Mouse (Mus musculus) megakaryocyte, embryonic 14.5 days (primary cell): ENCODE measurements around the gene Atp8a2. TPM values are rescaled to one million over a fixed set of nuclear protein-coding genes. Genes with fewer than 3 reads are reported as not detected.

Experiments
- H3K27me3 ChIP-seq: replicated peaks from 2 replicates; pipeline ENCODE3; 2012; ENCODE audit warnings: inconsistent platforms
- H3K36me3 ChIP-seq: replicated peaks from 2 replicates; pipeline ENCODE3; 2012; ENCODE audit warnings: low read length, inconsistent platforms, mixed read lengths
- H3K4me1 ChIP-seq: 2 replicates; pipeline ENCODE4 v1.6.1; 2012; ENCODE audit warnings: inconsistent platforms
- H3K4me3 ChIP-seq: replicated peaks from 2 replicates; pipeline ENCODE3; 2012; ENCODE audit warnings: moderate library complexity, mild to moderate bottlenecking, inconsistent platforms
- H3K9me3 ChIP-seq: 2 replicates; pipeline ENCODE4 v1.6.1; 2012; ENCODE audit warnings: inconsistent platforms
- FLI1 ChIP-seq: IDR thresholded peaks from 2 replicates; pipeline ENCODE4 v1.6.1; 2012; ENCODE audit warnings: low read length, inconsistent platforms, mixed read lengths
- GATA1 ChIP-seq: IDR thresholded peaks from 3 replicates; pipeline ENCODE4 v1.6.1; 2012; ENCODE audit warnings: mixed read lengths, low read length, inconsistent platforms, borderline replicate concordance
- polyA plus RNA-seq: library from polyadenylated mRNA; stranded (reverse); fragments of >175 nt; gene quantifications from 2 replicates; pipeline ENCODE4 v1.2.3, GENCODE M21; 2012; ENCODE audit warnings: low replicate concordance; ENCODE audit not compliant: insufficient read depth

The Atp8a2 gene
- polyA plus RNA-seq, 1 experiment, result 0.02 TPM

DNA sequence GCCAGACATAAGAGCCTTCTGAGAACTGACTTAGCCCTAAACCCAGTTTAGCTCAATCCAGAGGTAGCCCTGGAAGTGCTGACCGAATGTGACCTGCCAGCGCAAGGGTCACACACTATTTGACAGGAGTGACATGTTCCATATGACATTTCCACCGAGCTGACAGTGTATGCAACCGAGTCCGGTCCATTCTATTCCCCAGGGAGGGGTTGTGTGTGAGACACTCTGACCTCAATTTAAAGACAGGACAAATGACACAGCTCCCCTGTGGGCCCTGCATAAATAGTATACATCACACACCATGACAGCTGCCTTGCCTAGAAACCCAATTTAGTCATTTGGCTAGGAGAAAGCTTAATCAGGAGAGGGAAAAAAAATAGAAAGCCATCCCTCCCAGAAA is 555.1 kb downstream of the Atp8a2 start:
- no peak for TF ChIP-seq FLI1
- no peak for TF ChIP-seq GATA1
- peaks cover 23% of the 10 kb centered on the region for H3K27me3 ChIP-seq

DNA sequence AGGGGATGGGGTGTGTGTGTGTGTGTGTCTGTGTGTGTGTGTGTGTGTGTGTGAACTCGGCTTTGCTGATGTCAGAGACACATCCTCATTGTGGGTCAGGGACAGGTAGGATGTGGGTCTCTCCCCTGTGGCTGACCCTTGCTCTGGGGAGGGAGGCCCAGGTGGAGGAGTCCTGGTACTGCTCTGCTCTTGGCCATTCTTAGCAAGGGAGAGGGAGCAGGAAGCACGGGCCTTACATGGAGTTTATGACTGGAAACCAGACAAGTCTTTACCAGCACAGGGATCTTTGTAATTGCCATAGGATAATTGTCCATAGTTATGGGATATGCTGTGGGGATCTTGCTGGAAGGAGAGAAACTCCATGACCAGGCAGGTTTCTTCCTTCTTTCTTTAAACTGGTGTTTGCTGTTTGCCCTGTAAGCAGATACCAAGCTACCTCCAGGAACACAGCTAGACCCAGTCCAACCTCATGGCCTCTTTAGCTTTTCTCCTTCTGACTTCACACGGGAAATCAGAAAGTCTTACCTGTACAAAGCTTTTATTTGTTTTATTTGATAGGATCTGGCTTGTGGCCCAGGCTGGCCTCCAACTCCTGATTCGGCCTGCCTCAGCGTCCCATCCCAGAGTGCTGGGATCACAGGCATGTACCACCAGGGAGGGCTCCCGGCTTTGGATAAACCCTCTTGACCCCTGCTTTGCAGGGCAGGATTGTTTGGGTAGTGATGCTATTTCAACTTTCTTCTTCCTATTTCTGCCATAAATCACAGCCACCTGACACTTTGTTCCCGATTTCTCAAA is 557.9 kb downstream of the Atp8a2 start:
- Histone ChIP-seq H3K36me3 (no peaks in the 10 kb centered on the region), H3K27me3 (peaks cover 16% of the 10 kb centered on the region), H3K9me3 (peaks cover 4% of the 10 kb centered on the region; the same call in 1 of the 2 replicates), H3K4me1 (peaks cover 28% of the 10 kb centered on the region), H3K4me3 (no peak overlapping the region)
- TF ChIP-seq FLI1, result no peak
- TF ChIP-seq GATA1, result no peak

More for the DNA sequence above, 555.1 kb downstream of the Atp8a2 start:
- H3K4me1 ChIP-seq, result peaks cover 41% of the 10 kb centered on the region
- no peak overlapping the region for H3K4me3 ChIP-seq
- H3K9me3 ChIP-seq, result peaks cover 4% of the 10 kb centered on the region; the same call in 1 of the 2 replicates
- H3K36me3 ChIP-seq, result no peaks in the 10 kb centered on the region

DNA sequence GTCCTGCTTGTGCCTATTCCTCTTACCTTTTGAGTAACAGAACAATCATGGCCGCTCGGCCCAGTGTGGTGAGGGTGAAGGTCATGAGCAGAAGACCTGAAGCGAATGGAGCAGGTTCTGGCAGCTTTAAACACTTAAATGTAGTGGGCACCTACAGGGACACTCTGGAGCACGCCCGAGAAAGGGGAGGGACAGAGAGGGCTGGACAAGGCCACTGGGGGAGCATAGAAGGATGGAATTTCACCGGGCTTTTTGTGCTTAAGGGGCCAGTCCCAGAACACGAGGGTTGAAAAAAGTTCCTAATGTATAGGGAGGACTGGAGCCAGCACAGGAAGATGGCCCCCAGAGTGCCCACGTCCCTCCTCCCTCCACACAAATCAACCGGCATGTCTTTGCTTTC is 563.0 kb downstream of the Atp8a2 start:
- Histone ChIP-seq H3K4me1 (no peaks in the 10 kb centered on the region), H3K4me3 (no peak overlapping the region)

DNA sequence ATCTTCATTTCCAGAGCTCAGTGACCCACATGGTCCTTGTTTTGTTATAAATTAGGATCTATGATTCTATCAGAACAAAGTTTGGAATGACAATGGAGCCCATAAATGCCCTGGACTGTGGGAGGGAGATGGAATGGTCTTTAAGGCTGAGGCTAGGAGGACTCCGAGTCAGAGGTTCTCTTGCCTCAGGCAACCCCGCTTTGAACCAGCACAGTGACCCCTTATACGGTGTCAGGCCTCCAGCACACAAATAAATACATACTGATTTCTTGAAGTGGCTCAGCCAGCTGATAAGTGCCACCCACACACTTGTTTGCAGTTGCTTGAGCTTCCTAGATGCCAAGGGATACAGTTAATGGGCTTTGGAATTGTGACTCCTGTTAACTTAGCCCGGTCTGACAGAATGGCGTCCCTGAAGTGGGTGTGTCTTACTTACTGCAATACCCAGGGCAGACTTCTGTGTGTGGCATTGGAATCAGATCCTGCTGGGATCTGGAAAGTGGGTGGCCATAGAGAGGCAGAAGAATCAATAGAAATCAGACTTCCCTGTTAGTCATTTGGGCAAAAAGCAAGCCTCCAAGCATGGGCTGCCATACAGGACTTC is 563.6 kb downstream of the Atp8a2 start:
- TF ChIP-seq FLI1 (no peak), GATA1 (no peak)
- Histone ChIP-seq H3K4me1 (no peaks in the 10 kb centered on the region), H3K4me3 (no peak overlapping the region), H3K36me3 (no peaks in the 10 kb centered on the region), H3K27me3 (peaks cover 11% of the 10 kb centered on the region), H3K9me3 (peaks cover 4% of the 10 kb centered on the region; the same call in 1 of the 2 replicates)

More for the DNA sequence above, 563.0 kb downstream of the Atp8a2 start:
- H3K9me3 ChIP-seq, result peaks cover 4% of the 10 kb centered on the region; the same call in 1 of the 2 replicates
- peaks cover 13% of the 10 kb centered on the region for H3K27me3 ChIP-seq
- TF ChIP-seq FLI1 (no peak), GATA1 (no peak)
- H3K36me3 ChIP-seq, result no peaks in the 10 kb centered on the region

DNA sequence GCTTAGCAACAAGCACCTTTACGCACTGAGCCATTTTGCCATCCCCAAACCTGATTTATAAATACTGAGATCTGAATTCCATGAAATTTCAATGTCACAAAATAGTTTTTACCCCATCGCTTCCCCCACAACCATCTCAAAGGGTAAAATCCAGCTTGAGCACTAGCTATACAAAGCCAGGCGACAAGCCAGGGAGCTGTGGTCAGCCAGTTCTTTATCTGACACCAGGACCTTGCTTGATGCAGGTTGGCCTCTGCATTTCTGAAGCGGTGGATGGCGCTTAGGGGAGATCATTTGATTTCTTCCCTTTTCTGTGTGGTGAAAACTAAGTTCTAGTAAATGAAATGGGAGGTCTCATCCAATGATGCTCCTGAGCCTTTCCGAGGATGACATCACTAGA is 564.9 kb downstream of the Atp8a2 start:
- TF ChIP-seq FLI1 (no peak), GATA1 (no peak)
- H3K36me3 ChIP-seq, result no peaks in the 10 kb centered on the region
- H3K4me1 ChIP-seq, result no peaks in the 10 kb centered on the region
- no peak overlapping the region for H3K4me3 ChIP-seq
- H3K9me3 ChIP-seq, result no peaks in the 10 kb centered on the region
- peaks cover 22% of the 10 kb centered on the region for H3K27me3 ChIP-seq

DNA sequence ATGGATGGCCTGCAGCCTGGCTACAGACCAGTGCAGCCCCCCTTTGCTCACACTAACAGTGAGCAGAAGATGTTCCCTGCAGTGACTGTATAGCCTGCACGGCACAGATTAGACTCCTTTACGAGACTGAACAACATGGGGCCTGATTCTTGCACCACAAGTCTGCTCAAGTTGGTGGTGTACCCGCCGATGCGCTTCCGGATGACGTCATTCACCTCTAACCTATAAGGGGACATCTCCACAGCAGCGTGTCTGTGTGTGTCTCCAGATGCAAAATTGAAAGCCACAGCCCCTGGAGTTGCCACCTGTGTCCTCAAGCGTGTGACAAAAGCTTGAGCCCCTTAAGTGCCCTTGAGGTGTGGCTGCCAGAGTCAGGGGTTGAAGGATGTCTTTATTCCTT is 566.9 kb downstream of the Atp8a2 start:
- Histone ChIP-seq H3K27me3 (peaks cover 41% of the 10 kb centered on the region), H3K4me3 (peak overlapping the region; percentile 1), H3K4me1 (peaks cover 12% of the 10 kb centered on the region), H3K9me3 (no peaks in the 10 kb centered on the region), H3K36me3 (no peaks in the 10 kb centered on the region)
- TF ChIP-seq FLI1 (no peak), GATA1 (no peak)

DNA sequence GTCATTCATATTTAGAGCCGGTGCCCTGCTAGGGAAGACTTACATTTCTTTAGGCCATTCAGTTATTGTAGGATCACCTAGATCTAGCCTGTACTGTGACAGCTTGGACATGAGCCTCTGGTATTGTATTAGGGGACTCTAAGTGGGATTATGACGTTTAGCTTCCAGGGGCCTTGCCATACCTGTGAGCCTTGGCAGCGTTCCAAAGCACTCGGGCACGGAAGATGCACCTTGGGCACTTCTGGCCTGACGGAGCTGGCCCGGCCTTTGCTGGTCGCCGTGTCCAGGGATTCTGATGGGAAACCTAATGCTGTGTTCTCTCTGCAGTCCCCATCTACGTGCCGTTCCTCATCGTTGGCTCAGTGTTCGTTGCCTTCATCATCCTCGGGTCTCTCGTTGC is 567.7 kb downstream of the Atp8a2 start:
- no peaks in the 10 kb centered on the region for H3K36me3 ChIP-seq
- peaks cover 15% of the 10 kb centered on the region for H3K4me1 ChIP-seq
- no peaks in the 10 kb centered on the region for H3K9me3 ChIP-seq
- H3K4me3 ChIP-seq, result no peak overlapping the region
- H3K27me3 ChIP-seq, result peaks cover 49% of the 10 kb centered on the region
- TF ChIP-seq FLI1 (no peak), GATA1 (no peak)

DNA sequence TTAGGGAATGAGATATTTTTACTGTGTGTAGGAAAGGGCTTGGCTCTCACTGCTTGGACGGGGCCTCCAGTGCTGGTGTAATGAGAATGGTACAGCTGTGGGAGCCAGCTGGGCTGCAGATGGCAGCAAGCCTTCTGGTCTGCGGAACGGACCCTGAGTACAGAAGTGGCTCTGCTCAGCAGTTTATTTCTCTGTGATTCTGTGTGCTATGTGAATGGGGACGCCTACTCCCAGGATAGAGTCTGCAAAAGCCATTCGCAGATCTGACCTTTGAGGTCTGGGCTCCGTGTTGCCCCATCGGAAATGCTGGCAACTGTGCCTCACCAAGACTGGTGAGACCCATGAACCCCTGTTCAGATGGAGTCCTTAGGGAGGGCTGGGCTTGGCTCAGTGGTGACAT is 569.2 kb downstream of the Atp8a2 start:
- Histone ChIP-seq H3K4me1 (peaks cover 15% of the 10 kb centered on the region), H3K36me3 (no peaks in the 10 kb centered on the region), H3K27me3 (peaks cover 61% of the 10 kb centered on the region), H3K4me3 (no peak overlapping the region), H3K9me3 (no peaks in the 10 kb centered on the region)
- TF ChIP-seq GATA1, result no peak
- TF ChIP-seq FLI1, result no peak

DNA sequence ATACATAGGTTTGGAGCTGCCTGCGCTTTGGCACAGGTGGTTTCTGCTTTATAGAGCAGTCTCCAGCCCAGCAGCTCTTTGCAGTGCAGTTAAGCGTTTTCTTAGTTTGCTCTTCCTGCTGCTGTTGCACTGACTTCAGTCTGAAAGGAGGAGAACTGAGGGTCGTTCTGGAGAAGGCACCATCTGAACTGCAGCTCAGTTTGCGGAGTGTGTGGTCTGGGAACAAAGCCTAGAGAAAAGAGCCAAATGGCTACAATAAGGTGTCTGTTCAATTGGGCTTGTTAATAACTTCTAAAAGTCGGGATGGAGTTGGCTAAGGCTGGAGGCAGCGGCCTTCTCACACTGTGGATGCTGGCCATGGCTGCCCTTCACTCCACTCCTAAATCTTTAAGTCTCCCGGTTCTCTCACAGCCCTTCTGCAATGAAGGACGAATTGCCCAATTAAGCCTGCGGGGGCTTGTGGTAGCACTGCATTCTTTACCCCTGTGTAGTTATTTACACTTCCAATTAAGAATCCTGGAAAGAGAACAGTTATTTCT is 569.8 kb downstream of the Atp8a2 start:
- peaks cover 15% of the 10 kb centered on the region for H3K4me1 ChIP-seq
- peaks cover 62% of the 10 kb centered on the region for H3K27me3 ChIP-seq
- 0 out of 2 replicates have a peak, but pooled peaks cover 2% of the 10 kb centered on the region for H3K9me3 ChIP-seq
- H3K4me3 ChIP-seq, result no peak overlapping the region
- H3K36me3 ChIP-seq, result no peaks in the 10 kb centered on the region
- TF ChIP-seq FLI1 (no peak), GATA1 (no peak)

DNA sequence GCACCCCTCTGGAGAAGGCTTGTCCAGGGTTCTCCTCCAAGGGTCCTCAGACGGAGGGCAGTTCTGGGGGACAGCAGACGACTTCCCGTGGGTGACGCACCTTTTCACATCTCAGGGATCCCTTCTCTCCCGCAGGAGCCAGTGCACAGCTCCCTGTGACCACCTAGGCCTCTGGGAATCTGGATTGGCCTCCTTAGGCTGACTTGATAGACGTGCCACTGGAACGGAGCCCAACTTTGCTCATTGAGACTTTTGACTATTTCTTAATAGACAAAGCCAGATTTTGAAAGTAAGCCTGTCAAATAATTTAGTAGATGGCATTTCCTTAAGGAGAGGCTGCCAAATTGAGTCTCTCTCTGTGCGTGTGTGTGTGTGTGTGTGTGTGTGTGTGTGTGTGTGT is 570.3 kb downstream of the Atp8a2 start:
- no peak for TF ChIP-seq GATA1
- no peak for TF ChIP-seq FLI1
- no peak overlapping the region for H3K4me3 ChIP-seq
- H3K36me3 ChIP-seq, result no peaks in the 10 kb centered on the region
- H3K27me3 ChIP-seq, result peaks cover 65% of the 10 kb centered on the region
- 0 out of 2 replicates have a peak, but pooled peaks cover 4% of the 10 kb centered on the region for H3K9me3 ChIP-seq
- H3K4me1 ChIP-seq, result peaks cover 15% of the 10 kb centered on the region
